Mouse (Mus musculus): Measurements from ENCODE around the gene Ecpas. TPM values are rescaled to one million over a fixed set of nuclear protein-coding genes. Genes with fewer than 3 reads are reported as not detected.

Ecpas gene
- 104 TPM for polyA plus RNA-seq (2014; fragmentation: Illumina TruSeq; extraction: RNeasy Lipid Tissue Mini Kit (QIAGEN cat#74804); ENCODE audit: low read depth, low replicate concordance)

GRCm38 (mm10) chr4:58912629-58913335 lies at the start of gene Ecpas:
Gene Ecpas (minus strand): TSS chr4:58912749.

GRCm38 (mm10) chr4:58943420-58944205 lies 31.1 kb upstream of the Ecpas start, which contains the start of gene Zkscan16:
Gene Zkscan16 (plus strand): TSS chr4:58943628.

GRCm38 (mm10) chr4:58787616-58788015 lies 124.9 kb downstream of the Ecpas start, which contains the start of gene Olfr267:
Gene Olfr267 (minus strand): TSS chr4:58787716.

Other genes with a start within 250 kb of the Ecpas start
- gene Olfr267, start 125.0 kb downstream of the Ecpas start, polyA plus RNA-seq (2014; fragmentation: Illumina TruSeq; extraction: RNeasy Lipid Tissue Mini Kit (QIAGEN cat#74804); ENCODE audit: low read depth, low replicate concordance): not detected
- gene Zkscan16, start 30.9 kb upstream of the Ecpas start, polyA plus RNA-seq (2014; fragmentation: Illumina TruSeq; extraction: RNeasy Lipid Tissue Mini Kit (QIAGEN cat#74804); ENCODE audit: low read depth, low replicate concordance): not detected
- gene Ptgr1, start 74.4 kb upstream of the Ecpas start, polyA plus RNA-seq (2014; fragmentation: Illumina TruSeq; extraction: RNeasy Lipid Tissue Mini Kit (QIAGEN cat#74804); ENCODE audit: low read depth, low replicate concordance): 3.7 TPM
- 24.3 TPM for gene Dnajc25, start 82.3 kb upstream of the Ecpas start, polyA plus RNA-seq (2014; fragmentation: Illumina TruSeq; extraction: RNeasy Lipid Tissue Mini Kit (QIAGEN cat#74804); ENCODE audit: low read depth, low replicate concordance)
- gene Gm20503, start 90.5 kb upstream of the Ecpas start, polyA plus RNA-seq (2014; fragmentation: Illumina TruSeq; extraction: RNeasy Lipid Tissue Mini Kit (QIAGEN cat#74804); ENCODE audit: low read depth, low replicate concordance): not detected
- 36.7 TPM for gene Gng10, start 122.3 kb upstream of the Ecpas start, polyA plus RNA-seq (2014; fragmentation: Illumina TruSeq; extraction: RNeasy Lipid Tissue Mini Kit (QIAGEN cat#74804); ENCODE audit: low read depth, low replicate concordance)
- not detected for gene AI481877, start 226.2 kb upstream of the Ecpas start, polyA plus RNA-seq (2014; fragmentation: Illumina TruSeq; extraction: RNeasy Lipid Tissue Mini Kit (QIAGEN cat#74804); ENCODE audit: low read depth, low replicate concordance)

All from kidney, adult 10 weeks (tissue).